1 mouse cellular context compared by ENCODE assay signal in the genomic region with DNA sequence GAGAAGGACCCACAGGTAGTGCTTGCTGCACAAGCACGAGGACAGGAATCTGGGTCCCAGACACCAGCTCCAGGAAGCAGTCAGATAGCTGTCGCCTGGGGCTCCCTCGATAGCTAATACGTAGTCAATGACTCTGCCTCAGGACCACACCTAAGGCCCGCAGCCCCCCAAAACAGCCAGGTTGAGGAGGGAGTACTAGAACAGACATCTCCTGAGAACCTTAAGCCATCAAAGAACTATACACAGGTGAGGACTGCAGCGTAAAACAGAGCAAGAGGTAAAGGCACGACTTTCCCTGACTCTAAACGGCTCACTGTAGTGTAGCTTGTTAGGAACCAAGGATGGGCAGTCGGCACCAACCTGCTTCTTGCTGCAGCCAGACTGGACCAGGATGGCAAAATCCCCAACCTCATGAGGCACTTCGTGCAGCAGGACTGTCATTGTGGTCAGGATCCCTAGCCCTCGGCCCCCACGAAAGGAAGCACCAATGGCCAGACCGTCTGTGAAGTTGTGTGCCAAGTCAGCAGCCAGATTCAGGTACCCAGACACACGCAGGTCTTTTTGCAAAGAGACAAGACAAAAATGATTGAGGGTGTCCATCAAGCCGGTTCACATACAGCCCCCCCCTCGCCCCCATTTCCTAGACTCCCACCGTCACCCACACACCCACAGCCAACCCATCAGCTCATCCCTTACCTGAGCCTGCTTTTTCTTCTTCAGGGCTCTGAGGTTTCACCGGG.
TF ChIP-seq lines count a peak whose summit lies in the region.

No protein-coding gene starts in this region.

TF ChIP-seq in ES-E14, 5 proteins besides CTCF, POLR2A, EP300 and RAD21 (continued from another document):
- TF ChIP-seq MAFK (IDR thresholded peaks at IDR 0.05; ENCODE audit: insufficient read depth, low read depth, low read length) (no peak), CHD2 (IDR thresholded peaks at IDR 0.05; ENCODE audit: low read depth, low read length) (no peak), ZNF384 (IDR thresholded peaks at IDR 0.05; ENCODE audit: low read depth, low read length) (no peak), ZC3H11A (IDR thresholded peaks at IDR 0.05; ENCODE audit: borderline replicate concordance, low read depth, low read length) (no peak)
